Mouse (Mus musculus) myocyte (in vitro differentiated cells): ENCODE results near the gene Olfr412.

ENCODE experiments used
- E2F4 ChIP-seq: IDR thresholded peaks from one replicate; pipeline ENCODE4 v1.6.1; 2011; ENCODE audit warnings: mild to moderate bottlenecking, control low read depth, moderate library complexity; ENCODE audit not compliant: insufficient read depth
- MAX ChIP-seq: IDR thresholded peaks from one replicate; pipeline ENCODE4 v1.6.1; 2011; ENCODE audit warnings: low read depth, mild to moderate bottlenecking, control low read depth
- MYOD1 ChIP-seq, 3 experiments: IDR thresholded peaks; one replicate each; pipeline ENCODE4 v1.6.1; 2011; ENCODE audit warnings: control low read depth in 2 of 3, low read depth in 2 of 3, mild to moderate bottlenecking in 2 of 3, moderate library complexity in 1 of 3; ENCODE audit not compliant: insufficient read length in 2 of 3, control insufficient read depth in 1 of 3
- MYOG ChIP-seq, 3 experiments: IDR thresholded peaks; one replicate each; pipeline ENCODE4 v1.6.1; 2011; ENCODE audit warnings: control low read depth in 2 of 3, low read depth in 2 of 3, mild to moderate bottlenecking in 2 of 3; ENCODE audit not compliant: insufficient read length in 2 of 3, control insufficient read depth in 1 of 3, insufficient read depth in 1 of 3
- POLR2A ChIP-seq: IDR thresholded peaks from one replicate; pipeline ENCODE4 v1.6.1; 2011; ENCODE audit warnings: low read depth, mild to moderate bottlenecking, control low read depth, moderate library complexity; ENCODE audit not compliant: insufficient read length
- POLR2AphosphoS2 ChIP-seq: IDR thresholded peaks from one replicate; pipeline ENCODE4 v1.6.1; 2011; ENCODE audit warnings: low read depth, control low read depth; ENCODE audit not compliant: insufficient read length
- TCF12 ChIP-seq: IDR thresholded peaks from one replicate; pipeline ENCODE4 v1.6.1; 2011; ENCODE audit warnings: mild to moderate bottlenecking, control low read depth; ENCODE audit not compliant: poor library complexity, insufficient read depth, severe bottlenecking

- TF ChIP-seq POLR2A (no peak), TCF12 (no peak), MAX (no peak), MYOG (IDR thresholded peaks at IDR 0.05; ENCODE audit: control insufficient read depth in 1 of 3, insufficient read depth in 1 of 3, insufficient read length in 2 of 3, low read depth in 2 of 3) (no peak), MYOD1 (IDR thresholded peaks at IDR 0.05; ENCODE audit: control insufficient read depth in 1 of 3, insufficient read length in 2 of 3, low read depth in 2 of 3) (no peak), E2F4 (no peak), POLR2AphosphoS2 (no peak)
These were observed 23.8 kb downstream of the Olfr412 start for GRCm38 (mm10) chr11:74385674-74386073.
